Mouse (Mus musculus) MEL-GATA-1-ER (cell line): ENCODE measurements around the gene Zfp292.

Experiments used
- DNase-seq: peaks from one replicate; pipeline ENCODE4 v3.0.0-alpha.2; 2012; ENCODE audit warnings: low read depth; ENCODE audit errors: extremely low read depth

Zfp292 gene

GRCm38 (mm10) chr4:34883366-34884029 lies 738 bp upstream of the Zfp292 start:
- DNase-seq, result peak; percentile 18

DNA sequence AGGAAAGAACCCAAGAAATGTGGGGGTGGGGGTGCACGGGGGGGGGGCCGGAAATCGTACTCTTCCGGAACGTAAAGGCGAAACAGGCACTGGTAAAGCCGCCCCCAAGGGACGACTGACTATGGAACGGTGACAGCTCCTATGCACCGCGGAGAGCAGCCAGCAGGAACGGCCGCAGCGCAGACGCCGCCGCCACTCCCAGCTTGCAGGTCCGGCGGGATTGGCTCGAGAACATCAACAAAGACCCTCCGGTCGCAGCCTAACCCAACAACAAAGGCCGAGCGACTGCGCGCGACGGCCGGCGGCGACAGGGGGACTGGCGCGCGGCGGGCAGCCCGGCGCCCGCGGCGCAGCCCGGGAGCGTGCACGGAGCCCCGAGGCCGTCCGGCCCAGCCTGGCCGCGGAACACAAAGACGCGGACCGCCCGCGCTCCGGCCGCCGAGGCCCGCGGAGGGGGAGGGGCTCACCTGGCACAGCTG lies 430 bp downstream of the Zfp292 start:
- DNase-seq, result peak; percentile 9

GRCm38 (mm10) chr4:34881851-34882250 lies 909 bp downstream of the Zfp292 start:
- no peak for DNase-seq

GRCm38 (mm10) chr4:34880921-34881650 lies 1.7 kb downstream of the Zfp292 start:
- DNase-seq, result no peak

DNA sequence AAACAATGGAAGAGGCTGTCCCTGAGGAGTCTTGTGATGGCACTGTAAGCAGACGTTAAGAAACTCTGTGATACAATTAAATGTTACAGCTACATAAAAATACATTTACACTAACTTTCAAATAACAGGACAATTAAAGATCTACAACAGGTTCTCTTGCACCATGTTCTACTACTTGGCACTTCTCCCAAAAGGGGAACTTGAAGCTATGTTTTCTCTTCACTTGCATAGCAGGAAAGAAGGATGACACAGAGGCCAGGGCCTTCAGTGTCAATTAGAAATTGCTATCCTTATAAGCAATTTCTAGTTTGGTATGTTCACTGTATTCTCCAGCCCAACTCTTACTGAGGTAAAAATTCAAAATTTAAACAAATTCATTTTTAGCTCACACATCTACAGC lies 8.5 kb downstream of the Zfp292 start:
- peak; percentile 22 for DNase-seq

- DNase-seq, result no peak
Observed at GRCm38 (mm10) chr4:34872896-34873495, 9.8 kb downstream of the Zfp292 start.

DNA sequence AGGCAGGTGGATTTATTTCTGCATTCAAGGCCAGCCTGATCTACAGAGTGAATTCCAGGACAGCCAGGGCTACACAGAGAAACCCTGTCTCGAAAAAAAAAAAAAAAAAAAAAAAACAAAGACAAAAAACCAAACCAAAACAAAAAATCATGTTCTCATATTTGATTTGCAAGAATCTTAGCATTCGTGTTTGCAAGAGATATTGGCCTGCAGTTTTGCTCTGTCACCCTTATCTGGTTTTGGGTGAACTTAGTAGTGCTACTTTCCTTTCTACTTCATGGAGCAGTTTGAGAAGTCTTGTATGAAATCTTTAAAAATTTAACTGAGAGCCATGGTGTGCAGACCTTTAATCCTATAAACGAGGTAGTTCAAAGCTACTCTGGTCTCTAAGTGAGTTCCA lies 12.9 kb downstream of the Zfp292 start:
- no peak for DNase-seq

DNA sequence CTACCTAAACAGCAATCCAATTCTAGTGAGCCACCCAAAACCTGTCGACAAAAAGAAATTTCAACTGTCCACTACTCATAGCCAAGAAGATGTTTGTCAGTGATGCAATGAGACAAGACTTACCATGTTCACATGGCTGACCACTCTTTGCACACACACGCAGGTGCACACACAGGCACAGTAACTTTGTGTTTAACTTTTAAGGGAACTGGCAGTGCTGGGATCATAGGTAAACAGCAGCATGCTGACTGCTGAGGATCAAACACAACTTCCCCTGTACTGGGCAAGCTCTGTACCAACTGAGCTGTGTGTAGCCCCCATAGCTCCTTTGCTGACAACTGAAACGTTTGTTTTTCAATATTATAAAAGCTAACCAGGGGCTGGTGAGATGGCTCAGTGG lies 21.3 kb downstream of the Zfp292 start:
- DNase-seq, result no peak

DNA sequence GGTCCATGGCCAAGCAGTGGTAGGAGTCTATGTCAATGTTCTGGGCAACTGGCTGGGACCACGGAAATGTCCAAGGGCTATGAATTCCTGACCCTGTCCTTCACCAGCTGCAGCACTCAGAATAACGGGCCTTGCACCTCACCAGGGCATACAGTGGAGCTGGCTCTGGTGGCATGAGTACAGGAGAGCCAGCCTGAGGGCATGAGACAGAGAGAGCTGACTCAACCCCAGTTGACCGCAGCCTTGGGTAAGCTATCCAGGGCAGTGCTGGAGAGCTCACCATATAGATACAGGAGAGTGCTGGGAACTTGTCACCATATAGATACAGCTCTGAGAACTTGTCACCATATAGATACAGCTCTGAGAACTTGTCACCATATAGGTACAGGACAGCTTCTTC lies 23.3 kb downstream of the Zfp292 start:
- no peak for DNase-seq

- no peak for DNase-seq
Observed at GRCm38 (mm10) chr4:34858903-34859302, 23.9 kb downstream of the Zfp292 start.

- no peak for DNase-seq
Observed at GRCm38 (mm10) chr4:34855966-34856365, 26.8 kb downstream of the Zfp292 start.

- no peak for DNase-seq
Observed at GRCm38 (mm10) chr4:34852051-34852450, 30.7 kb downstream of the Zfp292 start.

- DNase-seq, result no peak
Observed at GRCm38 (mm10) chr4:34850156-34850555, 32.6 kb downstream of the Zfp292 start.

- no peak for DNase-seq
Observed at GRCm38 (mm10) chr4:34847679-34848309, 35.0 kb downstream of the Zfp292 start.

GRCm38 (mm10) chr4:34843839-34844238 lies 38.9 kb downstream of the Zfp292 start:
- peak; percentile 6 for DNase-seq

DNA sequence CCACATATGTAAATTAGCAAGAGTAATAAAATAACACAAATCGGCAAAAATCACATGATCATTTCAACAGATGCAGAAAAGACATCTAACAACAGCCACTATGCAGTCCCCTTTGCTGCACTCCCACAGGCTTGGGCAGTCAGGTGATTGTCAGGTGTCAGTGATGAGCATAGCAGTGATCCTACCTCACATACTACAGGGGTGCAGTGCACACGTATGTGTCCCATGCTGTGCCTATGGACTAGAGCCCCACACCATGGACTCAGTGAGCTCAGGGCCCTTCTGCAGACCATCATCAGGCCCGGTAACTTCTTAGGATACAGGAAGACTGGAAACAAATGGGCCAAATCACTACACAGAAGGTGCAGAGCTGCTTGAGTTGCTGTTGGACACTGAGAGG lies 39.9 kb downstream of the Zfp292 start:
- no peak for DNase-seq

DNA sequence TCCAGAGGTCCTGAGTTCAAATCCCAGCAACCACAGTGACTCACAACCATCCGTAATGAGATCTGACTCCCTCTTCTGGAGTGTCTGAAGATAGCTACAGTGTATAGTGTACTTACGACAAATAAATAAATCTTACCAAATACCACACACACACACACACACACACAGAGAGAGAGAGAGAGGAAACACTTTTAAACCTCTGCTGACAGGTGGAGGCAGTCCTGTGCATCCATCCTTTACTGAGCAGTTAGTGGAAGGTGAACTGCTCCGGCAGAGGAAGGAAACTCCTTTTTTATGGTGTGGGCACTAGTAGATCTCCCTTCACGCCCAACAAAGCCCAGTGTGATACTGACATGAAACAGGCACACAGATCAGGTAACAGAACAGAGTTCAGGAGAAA lies 51.3 kb downstream of the Zfp292 start:
- DNase-seq, result no peak

DNA sequence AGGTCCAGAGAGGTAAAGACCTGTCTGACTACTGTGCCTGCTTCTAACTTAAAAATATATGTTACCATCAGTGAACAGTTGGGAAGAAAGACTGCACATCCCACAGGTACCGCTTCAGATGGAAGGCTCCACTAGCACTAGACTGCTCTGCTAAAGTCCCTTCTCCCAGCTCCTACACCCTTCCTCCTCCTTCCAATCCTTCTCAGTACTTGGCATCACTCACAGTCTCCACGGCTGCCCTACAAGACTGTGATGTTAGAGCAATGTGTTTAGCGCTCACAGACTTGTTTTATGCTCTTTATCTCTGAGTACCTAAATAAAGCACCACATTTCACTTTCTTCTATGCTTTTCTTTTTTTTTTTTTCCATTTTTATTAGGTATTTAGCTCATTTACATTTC lies 53.3 kb downstream of the Zfp292 start:
- no peak for DNase-seq

- DNase-seq, result no peak
Observed at GRCm38 (mm10) chr4:34823901-34824300, 58.9 kb downstream of the Zfp292 start.

DNA sequence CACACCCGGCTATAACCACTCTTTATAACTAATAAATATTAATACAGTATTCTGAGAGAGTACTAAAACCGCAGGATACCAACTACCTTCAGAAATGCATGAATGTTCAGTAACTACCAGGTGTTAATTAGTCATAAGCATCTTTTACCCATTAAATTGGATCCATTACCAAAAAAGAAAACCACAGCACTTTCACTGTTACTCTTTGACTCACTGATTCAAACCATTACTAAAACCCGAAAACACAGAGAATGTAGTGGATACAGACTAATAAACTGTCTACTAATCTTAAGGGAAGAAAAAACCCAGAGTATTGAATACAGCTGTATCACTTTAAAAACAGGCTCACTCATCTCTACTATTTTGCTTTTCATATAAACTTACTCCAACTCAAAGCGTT lies 62.9 kb downstream of the Zfp292 start:
- DNase-seq, result no peak

DNA sequence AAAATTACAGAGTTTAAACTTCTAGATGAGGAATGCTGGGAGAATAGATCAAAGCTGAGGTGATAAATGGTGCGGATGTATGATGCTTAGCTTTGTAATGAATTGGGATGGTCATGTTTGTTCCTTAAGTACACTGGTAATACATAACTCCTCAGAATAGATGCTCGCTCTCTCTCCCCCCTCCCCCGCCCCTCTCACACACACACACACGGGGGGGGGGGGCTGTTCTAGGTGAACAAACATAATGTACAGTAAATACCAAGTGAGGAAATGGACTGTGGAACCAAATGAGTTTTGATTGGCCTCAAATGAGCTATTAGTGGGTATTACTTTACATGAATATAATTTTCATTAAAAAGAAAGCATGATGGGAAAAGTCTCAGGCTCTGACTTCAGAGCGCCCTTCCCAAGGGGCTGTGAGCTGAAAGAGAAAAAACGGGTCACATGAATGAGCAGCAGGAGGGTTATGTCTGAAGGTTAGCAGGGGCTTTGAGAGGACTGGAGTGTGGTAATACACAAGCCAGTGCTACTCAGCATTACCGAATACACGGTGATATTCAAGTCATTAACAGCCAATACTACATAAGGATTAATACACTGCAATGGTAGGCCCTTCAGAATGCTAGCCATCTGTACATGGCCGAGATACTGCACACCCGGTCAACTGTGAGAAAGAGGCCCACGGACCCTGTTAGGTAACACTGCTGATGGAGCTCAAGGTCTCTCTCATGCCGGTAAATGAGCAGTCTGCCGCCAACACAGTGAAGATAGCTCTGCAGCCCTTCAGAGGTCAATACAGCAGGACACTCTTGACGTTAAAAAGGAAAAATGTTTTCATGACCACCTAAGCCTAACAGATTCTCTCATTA lies 81.4 kb downstream of the Zfp292 start:
- DNase-seq, result no peak
